Mouse (Mus musculus) hindbrain, embryonic 14.5 days (tissue): ENCODE measurements at regions not wholly inside any gene's neighbourhood (a gene's known extent, or its start where the extent isn't known, plus 50 kb on each side); places are given as distances from the start of the nearest gene placed in this dataset.

Source experiments
- ATAC-seq: fragments of 200-750 bp; cut with Nextera tagmentation; 2 replicates; pipeline ENCODE4 v1.8.0; 2017; ENCODE audit warnings: moderate number of reproducible peaks, mild to moderate bottlenecking, moderate TSS enrichment, moderate library complexity; ENCODE audit not compliant: low FRiP score
- DNase-seq: peaks from one replicate; pipeline ENCODE4 v3.0.0-alpha.2; 2015; ENCODE audit warnings: low spot score
- H3K27ac ChIP-seq: fragments of 300-500 bp; sonication (generic); 2 replicates; pipeline ENCODE4 v1.5.1; 2014; ENCODE audit warnings: mild to moderate bottlenecking, moderate library complexity
- H3K27me3 ChIP-seq: fragments of 300-500 bp; sonication (generic); 2 replicates; pipeline ENCODE4 v1.6.1; 2014; ENCODE audit warnings: mild to moderate bottlenecking, low read length, mixed read lengths; ENCODE audit not compliant: control insufficient read depth, insufficient read depth
- H3K36me3 ChIP-seq: fragments of 300-500 bp; sonication (generic); replicated peaks from 2 replicates; pipeline ENCODE4 v1.6.1; 2014; ENCODE audit not compliant: control insufficient read depth, insufficient read depth
- H3K4me1 ChIP-seq: fragments of 300-500 bp; sonication (generic); replicated peaks from 2 replicates; pipeline ENCODE4 v1.6.1; 2014; ENCODE audit warnings: antibody characterized with exemption, low read length, mixed read lengths; ENCODE audit not compliant: control insufficient read depth, insufficient read depth
- H3K4me2 ChIP-seq: fragments of 300-500 bp; sonication (generic); replicated peaks from 2 replicates; pipeline ENCODE4 v1.6.1; 2014; ENCODE audit warnings: mild to moderate bottlenecking, moderate library complexity
- H3K4me3 ChIP-seq: fragments of 300-500 bp; sonication (generic); replicated peaks from 2 replicates; pipeline ENCODE4 v1.5.1; 2014; ENCODE audit warnings: mild to moderate bottlenecking, low read length
- H3K9ac ChIP-seq: fragments of 300-500 bp; sonication (generic); 2 replicates; pipeline ENCODE4 v1.6.1; 2014
- H3K9me3 ChIP-seq: fragments of 300-500 bp; sonication (generic); 2 replicates; pipeline ENCODE4 v1.6.1; 2016; ENCODE audit warnings: low read length; ENCODE audit not compliant: control insufficient read depth
- WGBS: fragments of 180-500 bp; shearing (Covaris S2); extraction: QIAGEN DNeasy Blood & Tissue Kit; methylation state at CpG from one replicate; pipeline ENCODE4 v1.1.7; 2014; 5-methylcytosine and 5-hydroxymethylcytosine counted together

- Histone ChIP-seq H3K4me2 (no peak overlapping the region), H3K4me3 (no peak overlapping the region), H3K27me3 (peaks cover 26% of the 10 kb centered on the region), H3K36me3 (no peaks in the 10 kb centered on the region), H3K4me1 (no peaks in the 10 kb centered on the region), H3K27ac (no peak overlapping the region), H3K9ac (no peak overlapping the region), H3K9me3 (no peaks in the 10 kb centered on the region)
- ATAC-seq (no peak), DNase-seq (no peak)
- WGBS = 45% methylated on average over 5 of the region's 5 CpGs
Measured at GRCm38 (mm10) chrX:140269742-140270457, 72.2 kb upstream of the Frmpd3 start.

DNA sequence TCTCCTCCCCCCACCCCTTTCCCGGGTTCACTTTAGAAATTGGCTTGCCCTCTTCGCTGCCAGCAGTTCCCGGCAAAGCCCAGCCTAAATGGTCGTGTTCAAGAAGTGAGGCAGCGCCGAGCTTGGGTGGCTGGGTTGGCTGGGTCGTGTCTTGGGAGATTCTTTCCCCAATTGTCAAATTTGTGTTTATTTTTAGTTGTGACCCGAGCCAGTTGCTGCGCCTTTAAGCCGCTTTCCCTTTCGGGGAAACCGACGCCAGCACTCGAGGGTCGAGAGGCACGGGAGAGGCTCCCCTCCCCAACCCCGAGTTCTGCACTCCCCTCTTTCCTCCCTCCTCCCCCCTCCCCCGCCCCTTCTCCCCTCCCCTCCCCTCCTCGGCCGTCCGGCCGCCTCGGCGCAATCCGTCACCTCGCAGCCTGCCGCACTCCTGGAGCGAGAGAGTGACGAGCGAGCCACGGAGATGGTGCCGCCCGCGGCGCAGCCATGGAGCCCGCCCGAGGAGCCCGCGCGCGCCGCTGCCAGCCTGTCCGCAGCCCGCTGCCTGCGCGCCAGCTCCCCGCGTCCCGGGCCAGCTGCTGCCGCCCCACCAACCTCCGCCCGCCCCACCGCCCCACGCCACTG lies 64.6 kb upstream of the Frmpd3 start:
- Histone ChIP-seq H3K9me3 (no peaks in the 10 kb centered on the region), H3K36me3 (no peaks in the 10 kb centered on the region), H3K4me1 (0 out of 2 replicates have a peak, but pooled peaks cover 5% of the 10 kb centered on the region), H3K4me3 (peak overlapping the region; percentile 57), H3K27ac (peak overlapping the region; percentile 62), H3K4me2 (peak overlapping the region; percentile 55), H3K9ac (peak overlapping the region; percentile 75), H3K27me3 (peaks cover 52% of the 10 kb centered on the region)
- WGBS = 13% methylated on average over 41 of the region's 54 CpGs
- ATAC-seq = peak; percentile 67
- no peak for DNase-seq

- 19% methylated on average over 60 of the region's 69 CpGs for WGBS
- ATAC-seq = peak; percentile 64
- Histone ChIP-seq H3K27ac (peak overlapping the region; percentile 62), H3K36me3 (no peaks in the 10 kb centered on the region), H3K9me3 (no peaks in the 10 kb centered on the region), H3K4me2 (peak overlapping the region; percentile 55), H3K4me1 (0 out of 2 replicates have a peak, but pooled peaks cover 5% of the 10 kb centered on the region), H3K4me3 (peak overlapping the region; percentile 57), H3K27me3 (peaks cover 49% of the 10 kb centered on the region), H3K9ac (peak overlapping the region; percentile 75)
- no peak for DNase-seq
Measured at GRCm38 (mm10) chrX:140277978-140278729, 63.9 kb upstream of the Frmpd3 start.

GRCm38 (mm10) chrX:140279266-140279665 lies 62.8 kb upstream of the Frmpd3 start:
- H3K27me3 ChIP-seq = peaks cover 46% of the 10 kb centered on the region
- H3K4me1 ChIP-seq = 0 out of 2 replicates have a peak, but pooled peaks cover 5% of the 10 kb centered on the region
- DNase-seq = no peak
- ATAC-seq = peak; percentile 31; the same call in 1 of the 2 replicates
- H3K9me3 ChIP-seq = no peaks in the 10 kb centered on the region
- H3K36me3 ChIP-seq = no peaks in the 10 kb centered on the region
- H3K9ac ChIP-seq = no peak overlapping the region
- H3K27ac ChIP-seq = no peak overlapping the region
- H3K4me3 ChIP-seq = peak overlapping the region; percentile 57
- peak overlapping the region; percentile 55 for H3K4me2 ChIP-seq
- 15% methylated on average over 5 of the region's 6 CpGs for WGBS

GRCm38 (mm10) chrX:140280016-140280415 lies 62.0 kb upstream of the Frmpd3 start:
- DNase-seq (no peak), ATAC-seq (peak; percentile 5; the same call in 1 of the 2 replicates)
- Histone ChIP-seq H3K4me3 (peak overlapping the region; percentile 17), H3K9me3 (no peaks in the 10 kb centered on the region), H3K27ac (no peak overlapping the region), H3K36me3 (no peaks in the 10 kb centered on the region), H3K4me2 (peak overlapping the region; percentile 55), H3K9ac (no peak overlapping the region), H3K27me3 (peaks cover 54% of the 10 kb centered on the region), H3K4me1 (0 out of 2 replicates have a peak, but pooled peaks cover 5% of the 10 kb centered on the region)
- 22% methylated on average over 12 of the region's 12 CpGs for WGBS
